Mouse (Mus musculus) CH12.LX (cell line): Measurements from ENCODE around the gene Jak1. TPM values are rescaled to one million over a fixed set of nuclear protein-coding genes. Genes with fewer than 3 reads are reported as not detected.

Experiments used
- DNase-seq: peaks from one replicate; pipeline ENCODE4 v3.0.0-alpha.2; 2013; ENCODE audit errors: extremely low read depth
- H3K27ac ChIP-seq: 2 replicates; pipeline ENCODE4 v1.5.1; 2012; ENCODE audit warnings: low read depth, mild to moderate bottlenecking, control low read depth, moderate library complexity; ENCODE audit not compliant: insufficient read depth
- H3K27me3 ChIP-seq: replicated peaks from 2 replicates; pipeline ENCODE3; 2012; ENCODE audit warnings: inconsistent platforms
- H3K36me3 ChIP-seq, 2 experiments: replicated peaks in 1 of 2; 2 replicates each; pipeline versions ENCODE3 to v1.6.1; 2012; ENCODE audit warnings: inconsistent platforms in 1 of 2, low read length in 1 of 2, mild to moderate bottlenecking in 1 of 2, mixed read lengths in 1 of 2, moderate library complexity in 1 of 2; ENCODE audit not compliant: control insufficient read depth in 1 of 2, insufficient read depth in 1 of 2
- H3K4me1 ChIP-seq, 2 experiments: 2 replicates each; pipeline ENCODE4 v1.6.1; 2012; ENCODE audit warnings: inconsistent platforms in 1 of 2, moderate library complexity in 1 of 2; ENCODE audit not compliant: insufficient read depth in 2 of 2, control insufficient read depth in 1 of 2
- H3K4me2 ChIP-seq: 2 replicates; pipeline ENCODE4 v1.6.1; 2012; ENCODE audit warnings: low read depth, mild to moderate bottlenecking, control low read depth; ENCODE audit not compliant: poor library complexity, insufficient read depth, severe bottlenecking
- H3K4me3 ChIP-seq, 3 experiments: fragments of 150-350 bp in 1 of 3; sonication (generic) in 1 of 3; replicated peaks in 1 of 3; 2 replicates each; pipeline versions ENCODE3 to v1.5.1; 2011 to 2012; ENCODE audit warnings: low read depth in 2 of 3, low read length in 2 of 3, mild to moderate bottlenecking in 2 of 3, moderate library complexity in 2 of 3, control low read depth in 1 of 3, improper control_type of control experiment in 1 of 3, inconsistent platforms in 1 of 3, mixed read lengths in 1 of 3; ENCODE audit not compliant: poor library complexity in 1 of 3
- H3K79me2 ChIP-seq: replicated peaks from 2 replicates; pipeline ENCODE4 v1.6.1; 2012; ENCODE audit warnings: mild to moderate bottlenecking, moderate library complexity; ENCODE audit not compliant: control insufficient read depth, poor library complexity, insufficient read depth, severe bottlenecking; ENCODE audit errors: extremely low read depth
- H3K9ac ChIP-seq: 2 replicates; pipeline ENCODE4 v1.6.1; 2012; ENCODE audit warnings: low read depth, mild to moderate bottlenecking, control low read depth, moderate library complexity; ENCODE audit not compliant: insufficient read depth
- H3K9me3 ChIP-seq: replicated peaks from 2 replicates; pipeline ENCODE3; 2012; ENCODE audit warnings: low read length, inconsistent platforms, mixed read lengths
- BHLHE40 ChIP-seq: IDR thresholded peaks from 2 replicates; pipeline ENCODE4 v1.6.1; 2011; ENCODE audit warnings: mild to moderate bottlenecking, low read depth, low read length, improper control_type of control experiment
- CHD2 ChIP-seq: IDR thresholded peaks from 2 replicates; pipeline ENCODE4 v1.6.1; 2011; ENCODE audit warnings: low read length, improper control_type of control experiment
- CTCF ChIP-seq, 2 experiments: IDR thresholded peaks in 1 of 2; conservative IDR thresholded peaks in 1 of 2; 2 replicates each; pipeline ENCODE4 v1.5.1; 2011 to 2012; ENCODE audit warnings: low read depth in 2 of 2, low read length in 2 of 2, improper control_type of control experiment in 1 of 2, inconsistent platforms in 1 of 2, mild to moderate bottlenecking in 1 of 2, moderate library complexity in 1 of 2
- EP300 ChIP-seq: IDR thresholded peaks from 2 replicates; pipeline ENCODE4 v1.6.1; 2011; ENCODE audit warnings: low read length, improper control_type of control experiment
- ETS1 ChIP-seq: conservative IDR thresholded peaks from 2 replicates; pipeline ENCODE4 v1.6.1; 2012; ENCODE audit warnings: low read depth, mild to moderate bottlenecking, inconsistent platforms, low read length, improper control_type of control experiment, moderate library complexity
- HCFC1 ChIP-seq: IDR thresholded peaks from 2 replicates; pipeline ENCODE4 v1.6.1; 2012; ENCODE audit warnings: low read depth, mild to moderate bottlenecking, inconsistent platforms, low read length, improper control_type of control experiment
- IRF4 ChIP-seq: IDR thresholded peaks from 2 replicates; pipeline ENCODE4 v1.6.1; 2014; ENCODE audit warnings: low read depth, mild to moderate bottlenecking, inconsistent platforms, low read length, improper control_type of control experiment
- JUN ChIP-seq: IDR thresholded peaks from 2 replicates; pipeline ENCODE4 v1.6.1; 2011; ENCODE audit warnings: low read depth, mild to moderate bottlenecking, low read length, improper control_type of control experiment, moderate library complexity; ENCODE audit not compliant: insufficient read depth
- JUND ChIP-seq: conservative IDR thresholded peaks from 2 replicates; pipeline ENCODE4 v1.6.1; 2011; ENCODE audit warnings: low read depth, low read length, improper control_type of control experiment
- MAFK ChIP-seq: IDR thresholded peaks from 2 replicates; pipeline ENCODE4 v1.6.1; 2011; ENCODE audit warnings: low read length, improper control_type of control experiment; ENCODE audit not compliant: insufficient replicate concordance
- MEF2A ChIP-seq: IDR thresholded peaks from 2 replicates; pipeline ENCODE4 v1.6.1; 2014; ENCODE audit warnings: low read depth, mild to moderate bottlenecking, inconsistent platforms, low read length, improper control_type of control experiment, borderline replicate concordance
- MXI1 ChIP-seq: IDR thresholded peaks from 2 replicates; pipeline ENCODE4 v1.6.1; 2011; ENCODE audit warnings: mild to moderate bottlenecking, low read depth, low read length, improper control_type of control experiment
- MYC ChIP-seq: IDR thresholded peaks from 2 replicates; pipeline ENCODE4 v1.6.1; 2011; ENCODE audit warnings: low read depth, mild to moderate bottlenecking, improper control_type of control experiment, low read length
- NRF1 ChIP-seq: IDR thresholded peaks from 2 replicates; pipeline ENCODE4 v1.6.1; 2014; ENCODE audit warnings: low read depth, mild to moderate bottlenecking, inconsistent platforms, low read length, improper control_type of control experiment, moderate library complexity
- POLR2A ChIP-seq: IDR thresholded peaks from 2 replicates; pipeline ENCODE4 v1.6.1; 2011; ENCODE audit warnings: low read depth, mild to moderate bottlenecking, improper control_type of control experiment, low read length
- POLR2AphosphoS2 ChIP-seq: IDR thresholded peaks from 2 replicates; pipeline ENCODE4 v1.6.1; 2011; ENCODE audit warnings: low read depth, low read length, improper control_type of control experiment
- RCOR1 ChIP-seq: conservative IDR thresholded peaks from 2 replicates; pipeline ENCODE4 v1.6.1; 2012; ENCODE audit warnings: low read depth, mild to moderate bottlenecking, inconsistent platforms, low read length, improper control_type of control experiment
- SIN3A ChIP-seq: IDR thresholded peaks from 2 replicates; pipeline ENCODE4 v1.6.1; 2012; ENCODE audit warnings: low read length, improper control_type of control experiment, inconsistent platforms
- SMC3 ChIP-seq: IDR thresholded peaks from 2 replicates; pipeline ENCODE4 v1.6.1; 2011; ENCODE audit warnings: low read depth, low read length, improper control_type of control experiment
- ZMIZ1 ChIP-seq: IDR thresholded peaks from 2 replicates; pipeline ENCODE4 v1.6.1; 2012; ENCODE audit warnings: low read depth, mild to moderate bottlenecking, inconsistent platforms, low read length, improper control_type of control experiment
- ZNF384 ChIP-seq: IDR thresholded peaks from 2 replicates; pipeline ENCODE4 v1.6.1; 2012; ENCODE audit warnings: low read depth, low read length, improper control_type of control experiment, inconsistent platforms
- dilution Hi-C: fragments of 300-500 bp; cut with MboI; formaldehyde crosslinking; loops from 2 replicates; pipeline ENCODE4 v1.14.3; 2020; ENCODE audit warnings: low sequenced_read_pairs; ENCODE audit not compliant: extremely low pct_unique_long_range_greater_than_20kb, extremely low pct_ligation_motif_present
- in situ Hi-C: fragments of 300-500 bp; cut with MboI; formaldehyde crosslinking; loops from 3 replicates; pipeline ENCODE4 v1.14.3; 2019; ENCODE audit warnings: low sequenced_read_pairs, low pct_ligation_motif_present, low pct_unique_long_range_greater_than_20kb, mixed read lengths
- polyA plus RNA-seq: library from polyadenylated mRNA; unstranded; fragments of >175 nt; gene quantifications from 2 replicates; pipeline ENCODE4 v1.2.1, GENCODE M21; 2012; ENCODE audit warnings: low read depth; ENCODE audit not compliant: insufficient read length
- total RNA-seq, 2 experiments: library from RNA; depleted of rRNA; stranded (reverse); fragments of 300-350 nt in 1 of 2; fragments of >200 nt in 1 of 2; gene quantifications; 2 replicates each; pipeline ENCODE4 v1.2.3; 2012 to 2014

Gene Jak1
- total and polyA plus RNA-seq, 3 experiments: 28.6 to 51.4 (median 33.9) TPM

DNA sequence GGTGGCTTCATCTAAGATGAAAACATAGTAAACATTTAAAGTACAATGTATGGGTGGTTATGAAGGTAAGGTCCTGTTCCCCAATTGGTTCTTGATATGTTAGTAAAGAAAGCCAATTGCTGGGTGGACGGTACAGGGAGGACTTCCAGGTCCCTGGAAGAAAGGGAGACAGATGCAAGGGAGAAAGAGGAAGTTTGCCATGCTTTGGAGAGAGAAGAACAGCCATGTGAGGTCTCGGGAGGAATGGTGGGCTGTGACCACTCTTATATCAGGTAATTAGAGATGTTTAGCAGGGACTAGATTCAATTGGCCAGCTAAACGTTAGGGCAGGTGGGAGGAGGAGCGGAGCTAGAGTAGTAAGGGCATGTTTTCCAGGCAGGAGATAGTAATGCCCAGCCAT lies 42.2 kb upstream of the Jak1 start:
- TF ChIP-seq MYC (no peak), HCFC1 (no peak), CHD2 (no peak)
- no peaks in the 10 kb centered on the region for H3K79me2 ChIP-seq
- no peaks in the 10 kb centered on the region for H3K36me3 ChIP-seq
- peaks cover 0 to 2% of the 10 kb centered on the region in 2 experiments; a peak in 1 of 4 replicates for H3K4me1 ChIP-seq
- no peak overlapping the region for H3K4me3 ChIP-seq
- H3K27ac ChIP-seq: no peak overlapping the region
- DNase-seq: no peak
- dilution Hi-C loops: no loop called here
- no peak overlapping the region for H3K4me2 ChIP-seq
- H3K27me3 ChIP-seq: peaks cover 10% of the 10 kb centered on the region
- in situ Hi-C loops: no loop called here
- no peaks in the 10 kb centered on the region for H3K9me3 ChIP-seq
- no peak overlapping the region for H3K9ac ChIP-seq

DNA sequence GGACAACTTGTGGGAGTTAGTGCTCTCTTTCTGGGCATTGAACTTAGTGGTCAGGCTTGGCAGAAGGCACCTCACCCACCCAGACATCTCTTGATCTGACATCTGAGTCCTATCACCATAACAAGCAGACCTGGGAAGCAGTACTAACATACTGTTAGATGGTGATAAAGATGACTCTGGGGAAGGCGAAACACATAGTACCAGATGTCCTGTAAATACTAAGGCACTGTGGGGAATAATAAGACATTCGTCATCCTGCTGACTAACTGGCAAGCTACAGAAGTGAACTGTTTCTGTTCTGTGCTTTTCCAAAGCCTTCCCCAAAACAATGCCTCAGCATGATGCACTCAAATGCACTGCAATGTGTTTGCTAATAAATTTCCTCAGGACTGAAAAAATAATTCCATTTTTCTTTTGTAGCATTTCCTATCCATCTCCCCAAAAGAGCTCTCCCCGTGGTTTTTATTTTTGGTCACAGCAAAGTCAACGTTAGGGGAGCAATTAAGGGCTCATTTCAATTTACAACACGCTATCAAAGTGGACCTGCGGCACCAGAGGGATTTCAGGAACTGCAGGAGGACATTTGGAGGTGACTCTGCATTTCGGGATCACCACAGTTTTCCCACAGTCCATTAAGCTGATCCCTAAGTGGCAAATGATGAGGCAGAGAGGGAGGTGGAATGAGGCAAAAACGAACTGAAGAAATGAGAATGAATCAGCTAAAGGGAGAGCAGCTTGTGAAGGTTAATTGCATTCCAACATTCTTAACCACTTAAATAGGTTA lies 41.2 kb upstream of the Jak1 start:
- no peak overlapping the region for H3K4me2 ChIP-seq
- in situ Hi-C loops: no loop called here
- H3K9me3 ChIP-seq: no peaks in the 10 kb centered on the region
- peaks cover 0 to 2% of the 10 kb centered on the region in 2 experiments; a peak in 1 of 4 replicates for H3K4me1 ChIP-seq
- H3K79me2 ChIP-seq: no peaks in the 10 kb centered on the region
- H3K27me3 ChIP-seq: peaks cover 2% of the 10 kb centered on the region
- no peak overlapping the region for H3K27ac ChIP-seq
- no peak overlapping the region for H3K9ac ChIP-seq
- TF ChIP-seq MYC (no peak), MAFK (no peak), POLR2AphosphoS2 (no peak)
- no peak for DNase-seq
- no peak overlapping the region for H3K4me3 ChIP-seq
- no peaks in the 10 kb centered on the region for H3K36me3 ChIP-seq
- dilution Hi-C loops: no loop called here

DNA sequence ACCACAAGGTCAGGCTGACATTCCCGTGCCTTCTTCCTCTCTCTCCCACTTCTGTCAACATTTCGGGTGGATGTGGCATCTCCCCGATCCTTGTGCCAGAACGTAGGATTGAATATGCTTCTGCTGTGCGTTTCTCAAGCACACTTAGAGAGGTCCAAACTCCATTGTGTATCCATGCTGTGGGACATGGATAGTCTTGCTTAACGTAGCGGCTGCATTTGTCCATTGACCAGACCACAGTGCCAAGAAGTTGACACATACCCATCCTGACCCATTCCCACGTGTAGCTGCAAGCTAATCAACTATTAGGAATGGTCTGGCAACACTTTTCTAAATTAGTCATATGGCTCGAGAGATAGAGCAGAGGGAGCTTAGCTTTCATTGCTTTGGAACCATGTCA lies 40.0 kb upstream of the Jak1 start:
- DNase-seq: no peak
- Histone ChIP-seq H3K4me3 (no peak overlapping the region), H3K36me3 (no peaks in the 10 kb centered on the region), H3K4me1 (peaks cover 0 to 2% of the 10 kb centered on the region in 2 experiments; a peak in 1 of 4 replicates), H3K9ac (no peak overlapping the region), H3K79me2 (no peaks in the 10 kb centered on the region), H3K27me3 (peaks cover 2% of the 10 kb centered on the region), H3K4me2 (no peak overlapping the region), H3K27ac (no peak overlapping the region), H3K9me3 (no peaks in the 10 kb centered on the region)
- TF ChIP-seq BHLHE40: no peak
- no peak for TF ChIP-seq RCOR1
- TF ChIP-seq SIN3A: no peak
- TF ChIP-seq MYC: no peak
- TF ChIP-seq CHD2: no peak
- no peak for TF ChIP-seq POLR2A
- TF ChIP-seq ETS1: no peak
- no peak for TF ChIP-seq MXI1
- no peak for TF ChIP-seq SMC3
- TF ChIP-seq ZNF384: no peak
- TF ChIP-seq NRF1: no peak
- TF ChIP-seq EP300: no peak
- no peak for TF ChIP-seq CTCF (conservative IDR thresholded peaks at IDR 0.05 in 1 of 2, IDR thresholded peaks at IDR 0.05 in 1 of 2; ENCODE audit: low read depth in 2 of 2, low read length in 2 of 2)
- TF ChIP-seq JUN: no peak
- TF ChIP-seq JUND: no peak
- no peak for TF ChIP-seq ZMIZ1
- TF ChIP-seq POLR2AphosphoS2: no peak
- no peak for TF ChIP-seq MEF2A
- TF ChIP-seq IRF4: no peak
- dilution Hi-C loops: no loop called here
- in situ Hi-C loops: no loop called here
